Mouse (Mus musculus): ENCODE results near the gene Col9a2. TPM values are rescaled to one million over a fixed set of nuclear protein-coding genes. Genes with fewer than 3 reads are reported as not detected.
A peak's percentile ranks its signal among the peaks of the same experiment; 100 is the strongest.

Gene Col9a2
- 1 to 10 TPM; 2.8 to 5.0 TPM for total RNA-seq (2021)
- long read RNA-seq, experiment 1, partial matches to known transcripts: 0 of 1 reads
- long read RNA-seq, experiment 1, other reads (novel, unspliced or antisense): 1 of 1 reads
- long read RNA-seq, experiment 2: 0 reads

GRCm38 (mm10) chr4:121039331-121040115 is at the start of gene Col9a2:
Gene Col9a2 (plus strand): TSS chr4:121039385.
- no peak for TF ChIP-seq CTCF (conservative IDR thresholded peaks at IDR 0.05)
- no peak for DNase-seq (ENCODE audit: low spot score in 2 of 2)
- Histone ChIP-seq H3K4me3 (peak within 1 kb of the TSS; percentile 45), H3K27ac (0 out of 2 replicates have a peak within 1 kb of the TSS, but pooled peaks have one; percentile 14)

GRCm38 (mm10) chr4:120992284-120992683 is 46.9 kb upstream of the Col9a2 start:
- no peak for TF ChIP-seq CTCF (conservative IDR thresholded peaks at IDR 0.05)
- Histone ChIP-seq H3K27ac (peak overlapping the region; percentile 21; the same call in 1 of the 2 replicates), H3K4me3 (no peak overlapping the region)
- DNase-seq (ENCODE audit: low spot score in 2 of 2): no peak

GRCm38 (mm10) chr4:120993025-120993424 is 46.2 kb upstream of the Col9a2 start:
- no peak for TF ChIP-seq CTCF (conservative IDR thresholded peaks at IDR 0.05)
- DNase-seq (ENCODE audit: low spot score in 2 of 2): no peak
- peak overlapping the region; percentile 21; the same call in 1 of the 2 replicates for H3K27ac ChIP-seq
- H3K4me3 ChIP-seq: no peak overlapping the region

- DNase-seq (ENCODE audit: low spot score in 2 of 2): no peak
- no peak for TF ChIP-seq CTCF (conservative IDR thresholded peaks at IDR 0.05)
- Histone ChIP-seq H3K27ac (peak overlapping the region; percentile 11; the same call in 1 of the 2 replicates), H3K4me3 (no peak overlapping the region)
Observed at GRCm38 (mm10) chr4:120995911-120996310, 43.3 kb upstream of the Col9a2 start.

GRCm38 (mm10) chr4:121001042-121001441 is 38.1 kb upstream of the Col9a2 start:
- Histone ChIP-seq H3K4me3 (no peak overlapping the region), H3K27ac (peak overlapping the region; percentile 90)
- no peak for DNase-seq (ENCODE audit: low spot score in 2 of 2)
- peak; percentile 41 for TF ChIP-seq CTCF (conservative IDR thresholded peaks at IDR 0.05)

GRCm38 (mm10) chr4:121001659-121002058 is 37.5 kb upstream of the Col9a2 start:
- no peak overlapping the region for H3K4me3 ChIP-seq
- no peak for DNase-seq (ENCODE audit: low spot score in 2 of 2)
- H3K27ac ChIP-seq: peak overlapping the region; percentile 90
- TF ChIP-seq CTCF (conservative IDR thresholded peaks at IDR 0.05): no peak

GRCm38 (mm10) chr4:121002400-121003171 is 36.6 kb upstream of the Col9a2 start:
- H3K4me3 ChIP-seq: no peak overlapping the region; the same call in 1 of the 2 replicates
- DNase-seq (ENCODE audit: low spot score in 2 of 2): no peak
- TF ChIP-seq CTCF (conservative IDR thresholded peaks at IDR 0.05): no peak
- peak overlapping the region; percentile 90 for H3K27ac ChIP-seq

GRCm38 (mm10) chr4:121003611-121004091 is 35.5 kb upstream of the Col9a2 start:
- DNase-seq (ENCODE audit: low spot score in 2 of 2): peak in 1 of 2 experiments; percentile 28
- Histone ChIP-seq H3K27ac (peak overlapping the region; percentile 90), H3K4me3 (no peak overlapping the region; the same call in 1 of the 2 replicates)
- no peak for TF ChIP-seq CTCF (conservative IDR thresholded peaks at IDR 0.05)

GRCm38 (mm10) chr4:121004679-121005078 is 34.5 kb upstream of the Col9a2 start:
- TF ChIP-seq CTCF (conservative IDR thresholded peaks at IDR 0.05): no peak
- Histone ChIP-seq H3K4me3 (no peak overlapping the region), H3K27ac (peak overlapping the region; percentile 90)
- no peak for DNase-seq (ENCODE audit: low spot score in 2 of 2)

GRCm38 (mm10) chr4:121007006-121007405 is 32.2 kb upstream of the Col9a2 start:
- no peak for TF ChIP-seq CTCF (conservative IDR thresholded peaks at IDR 0.05)
- no peak for DNase-seq (ENCODE audit: low spot score in 2 of 2)
- peak overlapping the region; percentile 21; the same call in 1 of the 2 replicates for H3K27ac ChIP-seq
- no peak overlapping the region for H3K4me3 ChIP-seq

- TF ChIP-seq CTCF (conservative IDR thresholded peaks at IDR 0.05): peak; percentile 38
- Histone ChIP-seq H3K4me3 (no peak overlapping the region), H3K27ac (peak overlapping the region; percentile 87)
Observed at GRCm38 (mm10) chr4:121008071-121008745, 31.0 kb upstream of the Col9a2 start.

GRCm38 (mm10) chr4:121009151-121009550 is 30.0 kb upstream of the Col9a2 start:
- no peak for DNase-seq (ENCODE audit: low spot score in 2 of 2)
- no peak for TF ChIP-seq CTCF (conservative IDR thresholded peaks at IDR 0.05)
- peak overlapping the region; percentile 9; the same call in 1 of the 2 replicates for H3K4me3 ChIP-seq
- peak overlapping the region; percentile 87 for H3K27ac ChIP-seq

More at GRCm38 (mm10) chr4:121008071-121008745, 31.0 kb upstream of the Col9a2 start:
- DNase-seq (ENCODE audit: low spot score in 2 of 2): no peak

Measured in layer of hippocampus, adult 2 months (tissue).